Mouse (Mus musculus): ENCODE data around the gene Scn8a.
A peak's percentile ranks its signal among the peaks of the same experiment; 100 is the strongest.
"Not testable (repeated sequence)": the region's sequence is repeated elsewhere in the genome, so short reads cannot be mapped to it uniquely, and the experiment has no call there.

Scn8a gene

GRCm38 (mm10) chr15:100869558-100869957 lies at the start of gene Scn8a:
TSS of gene Scn8a (plus strand) at chr15:100869858.
- DNase-seq (ENCODE audit: low spot score in 2 of 2) = no peak

DNA sequence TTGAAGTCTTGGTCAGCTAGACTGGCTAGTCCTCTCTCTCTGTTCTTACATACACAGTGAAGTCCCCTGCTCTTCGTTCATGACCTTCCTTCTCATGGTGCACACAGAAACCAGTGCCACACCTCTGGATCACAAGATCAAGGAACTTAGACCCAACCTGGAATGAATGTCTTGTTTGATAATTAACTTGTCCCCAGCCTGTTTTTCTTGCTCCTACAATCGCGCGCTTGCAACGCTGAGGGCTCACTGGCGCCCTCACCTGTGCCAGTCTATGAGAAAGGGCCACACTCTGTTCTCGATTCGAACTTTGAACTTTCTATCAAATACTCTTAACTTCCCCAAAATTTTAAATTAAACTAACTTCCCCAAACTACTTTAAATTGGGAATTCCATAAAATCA lies 47.8 kb upstream of the Scn8a start:
- no peak for DNase-seq (ENCODE audit: low spot score in 2 of 2)

DNA sequence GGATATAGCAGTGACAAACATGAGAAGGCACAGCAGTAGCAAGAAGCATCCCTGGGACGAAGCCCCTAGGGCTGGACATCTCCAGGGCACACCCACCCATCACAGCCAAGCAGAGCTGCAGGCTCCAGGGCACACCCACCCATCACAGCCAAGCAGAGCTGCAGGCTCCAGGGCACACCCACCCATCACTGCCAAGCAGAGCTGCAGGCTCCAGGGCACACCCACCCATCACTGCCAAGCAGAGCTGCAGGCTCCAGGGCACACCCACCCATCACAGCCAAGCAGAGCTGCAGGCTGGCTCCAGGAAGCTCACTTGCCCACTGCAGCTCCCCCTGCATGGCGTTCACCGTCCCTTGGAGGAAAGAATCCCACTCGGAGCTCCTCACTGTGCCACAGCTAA lies 47.3 kb upstream of the Scn8a start:
- not testable (repeated sequence) for DNase-seq (ENCODE audit: low spot score in 2 of 2)

GRCm38 (mm10) chr15:100825249-100825856 lies 44.3 kb upstream of the Scn8a start:
- DNase-seq (ENCODE audit: low spot score in 2 of 2) = no peak

DNA sequence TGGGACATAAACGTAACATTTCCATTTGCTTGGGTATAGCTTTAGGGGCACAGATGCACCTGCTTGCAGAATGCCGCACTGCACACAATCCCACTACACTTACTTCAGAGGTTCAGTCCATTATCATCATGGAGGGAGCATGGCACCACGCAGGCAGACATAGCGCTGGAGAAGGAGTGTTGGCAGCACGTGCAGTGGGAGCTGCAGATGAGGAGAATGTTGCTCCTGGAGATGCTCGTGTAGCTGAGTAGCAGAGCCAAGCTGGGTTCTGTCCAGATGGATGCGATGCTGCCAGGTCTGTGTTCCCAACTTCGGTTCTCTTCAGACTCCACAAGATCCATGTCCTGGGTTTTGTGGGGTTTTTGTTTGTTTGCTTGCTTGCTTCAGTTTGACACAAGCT lies 43.6 kb upstream of the Scn8a start:
- no peak for DNase-seq (ENCODE audit: low spot score in 2 of 2)

- no peak for DNase-seq (ENCODE audit: low spot score in 2 of 2)
Observed at GRCm38 (mm10) chr15:100829775-100830174, 39.9 kb upstream of the Scn8a start.

- DNase-seq (ENCODE audit: low spot score in 2 of 2) = peak in 1 of 2 experiments; percentile 32
Observed at GRCm38 (mm10) chr15:100830682-100831081, 39.0 kb upstream of the Scn8a start.

GRCm38 (mm10) chr15:100832144-100832543 lies 37.5 kb upstream of the Scn8a start:
- no peak for DNase-seq (ENCODE audit: low spot score in 2 of 2)

DNA sequence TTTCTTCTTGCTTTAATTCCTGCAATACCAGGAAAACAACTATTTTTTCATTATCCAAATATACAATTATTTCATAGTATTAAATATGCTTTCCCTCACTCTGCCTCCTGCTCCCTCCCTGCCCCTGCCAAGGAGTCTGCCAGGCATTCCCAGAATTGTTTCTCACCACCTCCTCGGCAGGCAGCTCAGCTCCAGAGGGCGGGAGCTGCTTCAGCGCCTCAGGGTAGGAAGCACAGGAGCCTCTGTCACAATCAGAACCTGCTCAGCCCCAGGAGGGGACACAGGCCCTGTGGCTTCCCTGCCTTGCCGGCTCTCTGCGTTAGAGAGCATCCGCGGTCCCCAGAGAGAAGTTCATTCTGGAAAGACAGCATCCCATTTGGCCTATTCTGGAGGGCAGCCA lies 36.9 kb upstream of the Scn8a start:
- no peak for DNase-seq (ENCODE audit: low spot score in 2 of 2)

DNA sequence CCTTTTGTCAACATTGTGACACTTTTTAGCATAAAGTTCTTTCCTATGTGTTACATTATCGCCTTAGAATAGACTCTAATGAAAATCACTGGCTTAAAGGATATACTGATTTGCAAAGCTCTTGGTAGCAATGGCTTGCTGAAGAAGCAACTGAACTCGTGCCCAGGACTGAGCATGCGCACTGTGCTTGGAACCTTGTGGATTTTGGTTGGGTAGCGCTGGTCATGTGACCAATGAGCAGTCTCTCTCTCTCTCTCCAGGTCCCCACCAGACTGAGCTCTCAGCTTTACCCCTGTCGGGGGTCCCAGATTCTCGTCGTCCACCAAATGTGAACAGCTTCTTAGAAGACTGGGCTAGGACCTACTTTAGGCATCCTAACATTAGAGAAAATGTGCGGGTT lies 32.9 kb upstream of the Scn8a start:
- DNase-seq (ENCODE audit: low spot score in 2 of 2) = no peak

GRCm38 (mm10) chr15:100838607-100839207 lies 31.0 kb upstream of the Scn8a start:
- DNase-seq (ENCODE audit: low spot score in 2 of 2) = peak; percentile 45 to 79

DNA sequence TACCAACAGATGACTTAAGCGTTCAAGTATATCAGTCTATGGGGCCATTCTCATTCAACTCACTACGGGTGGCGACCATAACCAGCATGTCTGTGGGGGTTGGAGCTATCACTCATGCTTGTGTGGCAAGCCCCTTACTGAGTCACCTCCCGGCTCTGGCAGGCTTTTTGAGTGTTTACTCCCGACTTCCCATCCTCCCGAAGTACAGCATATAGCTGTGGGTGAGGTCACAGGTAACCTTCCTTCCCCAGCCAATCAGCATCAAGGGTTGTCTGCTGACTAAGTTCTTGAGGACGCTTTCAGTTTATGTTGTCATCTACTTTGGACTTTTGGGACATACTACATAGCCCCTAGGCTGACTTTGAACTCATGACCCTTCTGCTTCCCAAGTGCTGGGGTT lies 25.3 kb upstream of the Scn8a start:
- no peak for DNase-seq (ENCODE audit: low spot score in 2 of 2)

DNA sequence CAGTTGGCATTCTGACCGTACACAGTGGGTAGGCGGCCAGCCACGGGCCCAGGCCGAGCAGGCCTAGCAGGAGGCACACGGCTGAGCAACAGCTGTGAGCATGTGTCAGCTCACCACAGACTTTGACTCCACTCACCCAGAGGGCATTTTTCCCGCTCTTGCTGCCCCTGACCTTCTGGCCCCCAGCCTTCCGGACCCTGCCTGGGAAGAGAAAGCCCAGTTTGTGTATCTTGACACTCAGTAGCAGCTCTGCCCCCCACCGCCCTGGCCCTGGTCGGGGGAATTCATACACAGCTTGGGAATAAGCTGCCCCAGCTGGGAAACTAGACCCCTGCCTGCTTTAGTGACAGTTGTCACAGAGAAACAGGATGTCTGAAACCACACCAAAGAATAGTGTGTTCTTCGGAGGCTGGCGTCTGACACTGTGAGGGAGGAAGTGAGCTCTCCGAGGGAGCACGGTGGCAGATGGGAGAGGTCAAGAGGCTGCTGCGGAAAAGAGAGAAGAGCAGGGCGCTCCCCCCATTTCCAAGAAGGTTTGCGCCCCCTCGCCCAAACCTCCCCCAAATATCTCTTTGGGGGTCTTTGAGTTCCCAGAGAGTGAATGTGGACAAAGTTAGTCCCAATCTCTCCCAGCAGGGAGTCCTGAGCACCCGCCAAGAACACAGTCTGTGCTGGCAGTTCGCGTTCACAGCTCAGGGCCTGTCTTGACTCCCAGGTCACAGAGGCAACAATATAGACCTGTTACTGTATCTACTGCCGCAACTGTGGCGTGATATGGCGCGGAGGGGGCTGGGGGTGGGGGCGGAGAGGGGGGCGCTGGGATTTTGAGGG lies 24.4 kb upstream of the Scn8a start:
- DNase-seq (ENCODE audit: low spot score in 2 of 2) = no peak

GRCm38 (mm10) chr15:100847193-100847592 lies 22.5 kb upstream of the Scn8a start:
- no peak for DNase-seq (ENCODE audit: low spot score in 2 of 2)

DNA sequence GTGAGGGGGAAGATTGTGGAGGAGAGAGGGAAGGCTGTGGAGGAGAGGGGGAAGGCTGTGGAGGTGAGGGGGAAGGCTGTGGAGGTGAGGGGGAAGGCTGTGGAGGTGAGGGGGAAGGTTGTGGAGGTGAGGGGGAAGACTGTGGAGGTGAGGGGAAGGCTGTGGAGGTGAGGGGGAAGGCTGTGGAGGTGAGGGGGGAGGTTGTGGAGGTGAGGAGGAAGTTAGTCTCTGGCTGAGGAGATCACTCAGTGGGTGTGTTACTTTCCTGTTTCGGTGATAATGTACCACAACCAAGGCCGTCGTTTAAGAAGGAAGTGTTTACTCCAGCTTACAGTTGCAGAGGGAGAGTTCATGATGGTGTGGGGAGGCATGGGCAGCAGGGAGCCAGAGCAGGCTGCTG lies 12.1 kb upstream of the Scn8a start:
- no peak for DNase-seq (ENCODE audit: low spot score in 2 of 2)

- no peak for DNase-seq (ENCODE audit: low spot score in 2 of 2)
Observed at GRCm38 (mm10) chr15:100860856-100861255, 8.8 kb upstream of the Scn8a start.

- no peak for DNase-seq (ENCODE audit: low spot score in 2 of 2)
Observed at GRCm38 (mm10) chr15:100865556-100865955, 4.1 kb upstream of the Scn8a start.

DNA sequence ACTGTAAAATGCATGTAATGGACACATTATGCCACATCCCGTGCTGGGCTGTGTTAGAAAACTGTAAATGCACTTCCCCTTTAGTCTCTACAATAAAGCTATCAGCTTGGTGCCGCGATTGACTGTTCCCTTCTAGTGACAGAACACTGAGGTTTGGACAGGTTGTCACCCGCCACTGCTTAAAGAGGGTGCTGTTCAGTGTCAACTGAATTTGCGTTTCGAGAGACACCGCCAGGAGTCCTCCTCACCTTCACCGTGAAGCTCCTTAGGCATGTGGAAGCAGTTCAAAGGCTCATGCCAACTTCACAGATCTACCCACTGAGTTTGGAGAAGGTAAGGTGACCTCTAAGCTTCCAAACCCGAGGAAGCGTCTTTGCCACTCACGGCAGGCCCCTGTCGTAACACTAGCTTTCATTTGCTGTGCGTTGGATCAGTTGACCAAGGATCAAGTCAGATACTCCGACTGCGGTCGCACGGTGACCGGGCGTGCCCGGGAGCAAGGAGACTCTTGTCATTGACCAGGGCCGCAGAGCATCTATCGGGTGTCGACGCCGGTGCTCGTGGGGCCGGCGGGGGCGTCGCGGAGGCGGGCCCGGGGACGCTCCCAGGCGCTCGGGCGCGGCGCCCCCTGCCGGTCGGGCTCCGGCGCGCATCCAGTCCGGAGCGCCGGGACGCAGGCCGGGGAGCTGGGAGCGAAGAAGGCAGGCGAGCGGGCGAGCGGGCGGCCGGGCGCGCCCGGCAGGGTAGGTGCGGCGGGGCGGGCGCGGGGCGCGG lies 530 bp downstream of the Scn8a start:
- DNase-seq (ENCODE audit: low spot score in 2 of 2) = peak; percentile 64 to 86

- DNase-seq (ENCODE audit: low spot score in 2 of 2) = peak; percentile 52 to 75
Observed at GRCm38 (mm10) chr15:100870775-100871106, 1.1 kb downstream of the Scn8a start.

DNA sequence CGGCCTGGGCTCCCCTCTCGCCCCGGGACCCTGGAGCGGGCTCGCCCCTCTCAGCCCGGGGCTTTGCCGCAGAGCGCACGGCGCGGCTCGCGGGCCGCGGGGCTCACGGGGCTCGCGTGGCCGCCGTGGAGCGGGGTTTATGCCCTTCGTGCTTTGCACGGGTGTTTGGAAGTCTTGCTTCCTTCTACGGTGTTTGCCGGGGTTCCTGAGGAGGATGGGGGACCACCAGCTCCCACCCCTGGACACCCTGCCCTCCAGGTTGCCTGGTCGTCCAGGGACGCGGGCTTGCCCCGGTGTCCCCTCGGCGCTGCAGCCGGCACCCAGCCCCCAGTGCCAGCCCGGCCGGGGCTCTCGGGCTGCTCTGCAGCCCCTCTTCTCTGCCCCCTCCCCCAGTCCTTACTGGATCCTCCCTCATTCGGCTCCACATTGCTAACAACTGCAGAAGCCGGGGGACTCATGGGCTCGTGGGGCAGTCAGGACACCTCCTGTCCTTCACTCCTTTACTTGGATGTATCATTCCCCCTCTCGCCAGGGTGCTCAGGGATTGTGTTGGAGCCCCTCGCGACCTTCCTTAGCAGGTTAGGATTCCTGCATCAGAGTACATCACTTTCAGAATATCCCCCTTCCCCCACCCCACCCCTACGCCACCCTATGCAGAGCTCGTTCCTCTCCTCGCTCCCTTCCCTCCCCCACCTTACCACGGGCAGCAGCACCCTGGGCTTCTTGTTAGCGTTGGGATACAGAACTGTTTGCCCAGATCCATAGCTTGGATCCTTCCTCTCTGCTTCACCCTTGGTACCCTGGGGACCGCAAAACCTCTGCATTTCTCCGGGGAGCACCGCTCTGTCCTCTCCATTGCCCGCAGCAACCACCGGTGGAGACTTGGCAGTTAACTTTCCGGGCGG lies 1.7 kb downstream of the Scn8a start:
- peak in 1 of 2 experiments; percentile 15 for DNase-seq (ENCODE audit: low spot score in 2 of 2)

GRCm38 (mm10) chr15:100873155-100873554 lies 3.5 kb downstream of the Scn8a start:
- no peak for DNase-seq (ENCODE audit: low spot score in 2 of 2)

Data from cerebellum, postnatal 4 days (tissue).